Mouse (Mus musculus) MEL (cell line): ENCODE data around the gene Nde1. TPM values are rescaled to one million over a fixed set of nuclear protein-coding genes. Genes with fewer than 3 reads are reported as not detected.

Experiments used
- DNase-seq: peaks from one replicate; pipeline ENCODE4 v3.0.0; 2011; ENCODE audit warnings: low read depth, low spot score
- H3K27ac ChIP-seq: 2 replicates; pipeline ENCODE4 v1.5.1; 2012; ENCODE audit warnings: low read depth, mild to moderate bottlenecking, control low read depth, low read length, moderate library complexity; ENCODE audit not compliant: control insufficient read depth
- H3K27me3 ChIP-seq, 2 experiments: fragments of 150-350 bp in 1 of 2; sonication (generic) in 1 of 2; 2 replicates each; pipeline ENCODE4 v1.6.1; 2012; ENCODE audit warnings: low read length in 2 of 2, mild to moderate bottlenecking in 2 of 2, improper control_type of control experiment in 1 of 2, moderate library complexity in 1 of 2; ENCODE audit not compliant: insufficient read depth in 2 of 2, control insufficient read depth in 1 of 2
- H3K36me3 ChIP-seq, 2 experiments: 2 replicates each; pipeline ENCODE4 v1.6.1; 2012 to 2014; ENCODE audit warnings: low read length in 2 of 2, improper control_type of control experiment in 1 of 2, inconsistent platforms in 1 of 2, mild to moderate bottlenecking in 1 of 2; ENCODE audit not compliant: insufficient read depth in 2 of 2, control insufficient read depth in 1 of 2
- H3K4me1 ChIP-seq, 2 experiments: fragments of 150-350 bp in 1 of 2; sonication (generic) in 1 of 2; 2 replicates each; pipeline ENCODE4 v1.6.1; 2012; ENCODE audit warnings: low read length in 2 of 2, improper control_type of control experiment in 1 of 2, mild to moderate bottlenecking in 1 of 2; ENCODE audit not compliant: insufficient read depth in 2 of 2, control insufficient read depth in 1 of 2
- H3K4me3 ChIP-seq, 2 experiments: fragments of 150-350 bp in 1 of 2; sonication (generic) in 1 of 2; 2 replicates each; pipeline ENCODE4 v1.5.1; 2012; ENCODE audit warnings: low read depth in 2 of 2, low read length in 2 of 2, mild to moderate bottlenecking in 2 of 2, moderate library complexity in 2 of 2, control low read depth in 1 of 2, improper control_type of control experiment in 1 of 2; ENCODE audit not compliant: control insufficient read depth in 1 of 2, insufficient read depth in 1 of 2
- H3K79me2 ChIP-seq: 2 replicates; pipeline ENCODE4 v1.6.1; 2012; ENCODE audit warnings: mild to moderate bottlenecking, low read length, moderate library complexity; ENCODE audit not compliant: control insufficient read depth, poor library complexity, insufficient read depth
- H3K9ac ChIP-seq: 2 replicates; pipeline ENCODE4 v1.6.1; 2012; ENCODE audit warnings: low read depth, mild to moderate bottlenecking, control low read depth, low read length, moderate library complexity; ENCODE audit not compliant: control insufficient read depth, poor library complexity, severe bottlenecking
- H3K9me3 ChIP-seq: fragments of 150-350 bp; sonication (generic); replicated peaks from 2 replicates; pipeline ENCODE4 v1.6.1; 2012; ENCODE audit warnings: mild to moderate bottlenecking, low read length, improper control_type of control experiment, moderate library complexity; ENCODE audit not compliant: insufficient read depth
- CHD2 ChIP-seq: IDR thresholded peaks from 2 replicates; pipeline ENCODE4 v1.6.1; 2011; ENCODE audit warnings: low read length, improper control_type of control experiment
- E2F4 ChIP-seq: IDR thresholded peaks from 2 replicates; pipeline ENCODE4 v1.6.1; 2011; ENCODE audit warnings: low read depth, low read length, improper control_type of control experiment, borderline replicate concordance
- ELF1 ChIP-seq: IDR thresholded peaks from 2 replicates; pipeline ENCODE4 v1.6.1; 2014; ENCODE audit warnings: low read depth, mild to moderate bottlenecking, inconsistent platforms, low read length, improper control_type of control experiment, moderate library complexity
- EP300 ChIP-seq, 2 experiments: IDR thresholded peaks; 2 replicates each; pipeline ENCODE4 v1.6.1; 2011; ENCODE audit warnings: improper control_type of control experiment in 2 of 2, low read length in 2 of 2, low read depth in 1 of 2, mild to moderate bottlenecking in 1 of 2
- ETS1 ChIP-seq: IDR thresholded peaks from 2 replicates; pipeline ENCODE4 v1.6.1; 2012; ENCODE audit warnings: low read depth, mild to moderate bottlenecking, inconsistent platforms, low read length, improper control_type of control experiment, moderate library complexity
- GABPA ChIP-seq: IDR thresholded peaks from 2 replicates; pipeline ENCODE4 v1.6.1; 2012; ENCODE audit warnings: low read depth, mild to moderate bottlenecking, inconsistent platforms, low read length, improper control_type of control experiment, moderate library complexity
- GATA1 ChIP-seq: IDR thresholded peaks from 2 replicates; pipeline ENCODE4 v1.6.1; 2011; ENCODE audit warnings: low read depth, low read length, improper control_type of control experiment
- HCFC1 ChIP-seq: IDR thresholded peaks from 2 replicates; pipeline ENCODE4 v1.6.1; 2012; ENCODE audit warnings: low read depth, mild to moderate bottlenecking, inconsistent platforms, low read length, improper control_type of control experiment, moderate library complexity
- JUND ChIP-seq: IDR thresholded peaks from 2 replicates; pipeline ENCODE4 v1.6.1; 2011; ENCODE audit warnings: low read depth, mild to moderate bottlenecking, improper control_type of control experiment, low read length
- KAT2A ChIP-seq: conservative IDR thresholded peaks from 2 replicates; pipeline ENCODE4 v1.6.1; 2012; ENCODE audit warnings: low read depth, low read length, improper control_type of control experiment, inconsistent platforms
- MAX ChIP-seq: IDR thresholded peaks from 2 replicates; pipeline ENCODE4 v1.6.1; 2011; ENCODE audit warnings: low read length, improper control_type of control experiment
- MYB ChIP-seq: IDR thresholded peaks from 2 replicates; pipeline ENCODE4 v1.6.1; 2011; ENCODE audit warnings: mild to moderate bottlenecking, low read depth, low read length, improper control_type of control experiment
- NELFE ChIP-seq: IDR thresholded peaks from 2 replicates; pipeline ENCODE4 v1.6.1; 2011; ENCODE audit warnings: low read depth, low read length, improper control_type of control experiment
- NRF1 ChIP-seq: IDR thresholded peaks from 2 replicates; pipeline ENCODE4 v1.6.1; 2014; ENCODE audit warnings: low read depth, mild to moderate bottlenecking, inconsistent platforms, low read length, improper control_type of control experiment, moderate library complexity; ENCODE audit not compliant: poor library complexity, insufficient read depth, severe bottlenecking
- POLR2AphosphoS5 ChIP-seq: IDR thresholded peaks from 2 replicates; pipeline ENCODE4 v1.6.1; 2012; ENCODE audit warnings: low read depth, borderline replicate concordance, mild to moderate bottlenecking, inconsistent platforms, low read length, moderate library complexity, mixed read lengths
- RAD21 ChIP-seq: IDR thresholded peaks from 2 replicates; pipeline ENCODE4 v1.6.1; 2011; ENCODE audit warnings: mild to moderate bottlenecking, low read depth, low read length, improper control_type of control experiment
- RCOR1 ChIP-seq: IDR thresholded peaks from 2 replicates; pipeline ENCODE4 v1.6.1; 2012; ENCODE audit warnings: low read depth, mild to moderate bottlenecking, inconsistent platforms, low read length, improper control_type of control experiment
- TAL1 ChIP-seq: IDR thresholded peaks from 2 replicates; pipeline ENCODE4 v1.6.1; 2012; ENCODE audit warnings: mild to moderate bottlenecking, inconsistent platforms, low read length, moderate library complexity, mixed read lengths
- TBP ChIP-seq: IDR thresholded peaks from 2 replicates; pipeline ENCODE4 v1.8.0; 2011; ENCODE audit warnings: low read depth, low read length, improper control_type of control experiment
- TCF12 ChIP-seq: IDR thresholded peaks from 2 replicates; pipeline ENCODE4 v1.6.1; 2014; ENCODE audit warnings: low read depth, mild to moderate bottlenecking, inconsistent platforms, low read length, improper control_type of control experiment, moderate library complexity
- UBTF ChIP-seq: IDR thresholded peaks from 2 replicates; pipeline ENCODE4 v1.6.1; 2012; ENCODE audit warnings: low read depth, mild to moderate bottlenecking, inconsistent platforms, low read length, improper control_type of control experiment, moderate library complexity, borderline replicate concordance; ENCODE audit not compliant: insufficient read depth
- USF2 ChIP-seq, 2 experiments: IDR thresholded peaks; 2 replicates each; pipeline ENCODE4 v1.6.1; 2011 to 2012; ENCODE audit warnings: improper control_type of control experiment in 2 of 2, low read length in 2 of 2, borderline replicate concordance in 1 of 2, inconsistent platforms in 1 of 2, low read depth in 1 of 2, mild to moderate bottlenecking in 1 of 2; ENCODE audit not compliant: insufficient read depth in 1 of 2
- ZC3H11A ChIP-seq: IDR thresholded peaks from 2 replicates; pipeline ENCODE4 v1.6.1; 2012; ENCODE audit warnings: low read depth, mild to moderate bottlenecking, inconsistent platforms, low read length, improper control_type of control experiment
- ZKSCAN1 ChIP-seq: IDR thresholded peaks from 2 replicates; pipeline ENCODE4 v1.6.1; 2012; ENCODE audit warnings: low read depth, mild to moderate bottlenecking, inconsistent platforms, low read length, improper control_type of control experiment, moderate library complexity
- ZMIZ1 ChIP-seq: IDR thresholded peaks from 2 replicates; pipeline ENCODE4 v1.6.1; 2012; ENCODE audit warnings: low read depth, mild to moderate bottlenecking, inconsistent platforms, low read length, improper control_type of control experiment, moderate library complexity
- polyA plus RNA-seq, 2 experiments: library from polyadenylated mRNA; stranded (reverse) in 1 of 2; unstranded in 1 of 2; fragments of >175 nt in 1 of 2; fragments of >200 nt in 1 of 2; gene quantifications; 2 replicates each; pipeline versions ENCODE4 v1.2.1 to v1.2.4; 2012; ENCODE audit warnings: low replicate concordance in 2 of 2, low read depth in 1 of 2; ENCODE audit not compliant: insufficient read length in 2 of 2, insufficient read depth in 1 of 2, missing spikeins in 1 of 2
- total RNA-seq: library from RNA; depleted of rRNA; stranded (reverse); fragments of 300-350 nt; gene quantifications from 2 replicates; pipeline ENCODE4 v1.2.3, GENCODE M21; 2012

Gene Nde1
- total and polyA plus RNA-seq, 3 experiments: 25.8 to 42.5 TPM; not detected in 1

DNA sequence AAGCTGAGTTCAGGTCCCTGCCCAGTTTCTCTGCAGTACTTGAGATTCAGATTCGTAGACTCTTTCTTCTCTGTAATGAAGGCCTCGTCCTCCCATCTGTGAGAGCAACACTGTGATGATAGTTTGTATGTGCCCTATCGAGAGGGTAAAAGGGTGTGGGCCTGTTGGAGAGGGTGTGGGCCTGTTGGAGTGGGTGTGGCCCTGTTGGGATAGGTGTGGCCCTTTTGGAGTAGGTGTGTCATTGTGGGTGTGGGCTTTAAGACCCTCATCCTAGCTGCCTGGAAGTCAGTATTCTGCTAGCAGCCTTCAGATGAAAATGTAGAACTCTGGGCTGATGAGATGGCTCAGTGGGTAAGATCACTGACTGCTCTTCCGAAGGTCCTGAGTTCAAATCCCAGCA, 3.4 kb downstream of the Nde1 start:
- DNase-seq: no peak
- H3K27ac ChIP-seq: no peak overlapping the region
- H3K4me3 ChIP-seq: no peak overlapping the region
- H3K9me3 ChIP-seq: no peaks in the 10 kb centered on the region
- H3K4me1 ChIP-seq: peaks cover 0 to 5% of the 10 kb centered on the region in 2 experiments; a peak in 2 of 4 replicates
- TF ChIP-seq TBP (no peak), MAX (no peak), TAL1 (no peak), JUND (no peak), GABPA (no peak), ZMIZ1 (no peak), ZC3H11A (no peak), EP300 (IDR thresholded peaks at IDR 0.05; ENCODE audit: low read depth in 1 of 2, low read length in 2 of 2) (no peak), POLR2AphosphoS5 (no peak), GATA1 (no peak), ETS1 (no peak), NRF1 (no peak), UBTF (no peak), ZKSCAN1 (no peak), TCF12 (no peak)
- H3K36me3 ChIP-seq: peaks cover 1 to 11% of the 10 kb centered on the region in 2 experiments; a peak in 3 of 4 replicates
- no peaks in the 10 kb centered on the region for H3K27me3 ChIP-seq
- peaks cover 14% of the 10 kb centered on the region for H3K79me2 ChIP-seq
- H3K9ac ChIP-seq: no peak overlapping the region

DNA sequence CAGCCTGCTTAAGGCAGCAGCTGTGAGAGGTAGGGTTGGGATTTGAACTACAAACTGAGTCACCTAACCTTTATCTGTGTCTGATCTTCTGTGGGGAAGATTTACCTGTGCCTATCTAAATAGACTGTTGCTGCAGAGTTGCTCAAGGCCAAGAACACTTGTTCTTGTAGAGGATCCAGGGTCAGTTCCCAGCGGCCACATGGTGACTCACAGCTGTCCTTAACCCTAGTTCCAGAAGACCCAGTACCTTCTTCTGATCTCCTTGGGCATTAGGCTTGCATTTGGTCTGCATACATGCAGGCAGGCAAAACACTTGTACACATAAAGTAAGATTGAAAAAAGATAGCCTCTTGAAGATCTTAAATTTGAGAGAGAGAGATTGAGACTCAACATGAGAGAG, 6.6 kb downstream of the Nde1 start:
- Histone ChIP-seq H3K27me3 (no peaks in the 10 kb centered on the region), H3K36me3 (peaks cover 1 to 3% of the 10 kb centered on the region in 2 experiments; a peak in 1 of 4 replicates), H3K4me3 (no peak overlapping the region), H3K27ac (no peak overlapping the region), H3K79me2 (peaks cover 2% of the 10 kb centered on the region; the same call in 1 of the 2 replicates), H3K4me1 (peaks cover 0 to 5% of the 10 kb centered on the region in 2 experiments; a peak in 1 of 4 replicates), H3K9ac (no peak overlapping the region), H3K9me3 (no peaks in the 10 kb centered on the region)
- no peak for DNase-seq
- TF ChIP-seq TCF12 (no peak), ELF1 (no peak), USF2 (IDR thresholded peaks at IDR 0.05; ENCODE audit: borderline replicate concordance in 1 of 2, insufficient read depth in 1 of 2, low read depth in 1 of 2, low read length in 2 of 2) (no peak), TBP (no peak), NELFE (no peak), HCFC1 (no peak), KAT2A (no peak), CHD2 (no peak), RAD21 (no peak), UBTF (no peak), E2F4 (no peak), MAX (no peak), RCOR1 (no peak), TAL1 (no peak), MYB (no peak)
